Mouse (Mus musculus) ES-E14 (cell line): ENCODE measurements around the gene Mthfsl.
"Not testable (repeated sequence)": the region's sequence is repeated elsewhere in the genome, so short reads cannot be mapped to it uniquely, and the experiment has no call there.

ENCODE experiments used
- HCFC1 ChIP-seq: IDR thresholded peaks from 2 replicates; pipeline ENCODE4 v1.6.1; 2012; ENCODE audit warnings: low read length, inconsistent platforms, borderline replicate concordance; ENCODE audit not compliant: insufficient read depth
- MAFK ChIP-seq: IDR thresholded peaks from 2 replicates; pipeline ENCODE4 v1.6.1; 2014; ENCODE audit warnings: mild to moderate bottlenecking, low read depth, low read length, inconsistent platforms; ENCODE audit not compliant: insufficient read depth
- ZC3H11A ChIP-seq: IDR thresholded peaks from 2 replicates; pipeline ENCODE4 v1.6.1; 2012; ENCODE audit warnings: low read depth, mild to moderate bottlenecking, inconsistent platforms, low read length, borderline replicate concordance
- ZNF384 ChIP-seq: IDR thresholded peaks from 2 replicates; pipeline ENCODE4 v1.6.1; 2012; ENCODE audit warnings: low read depth, low read length, inconsistent platforms

- TF ChIP-seq MAFK, ZC3H11A, ZNF384, HCFC1: not testable (repeated sequence)
Observed at GRCm38 (mm10) chr9:88769470-88769869, 49.4 kb upstream of the Mthfsl start.
